Mouse (Mus musculus): ENCODE results near the gene Cacna1c. TPM values are rescaled to one million over a fixed set of nuclear protein-coding genes. Genes with fewer than 3 reads are reported as not detected.
A peak's percentile ranks its signal among the peaks of the same experiment; 100 is the strongest.
"Not testable (repeated sequence)": the region's sequence is repeated elsewhere in the genome, so short reads cannot be mapped to it uniquely, and the experiment has no call there.

Cacna1c gene
- total RNA-seq, 2 experiments from 2014 or later = 2.1 to 2.7 TPM

DNA sequence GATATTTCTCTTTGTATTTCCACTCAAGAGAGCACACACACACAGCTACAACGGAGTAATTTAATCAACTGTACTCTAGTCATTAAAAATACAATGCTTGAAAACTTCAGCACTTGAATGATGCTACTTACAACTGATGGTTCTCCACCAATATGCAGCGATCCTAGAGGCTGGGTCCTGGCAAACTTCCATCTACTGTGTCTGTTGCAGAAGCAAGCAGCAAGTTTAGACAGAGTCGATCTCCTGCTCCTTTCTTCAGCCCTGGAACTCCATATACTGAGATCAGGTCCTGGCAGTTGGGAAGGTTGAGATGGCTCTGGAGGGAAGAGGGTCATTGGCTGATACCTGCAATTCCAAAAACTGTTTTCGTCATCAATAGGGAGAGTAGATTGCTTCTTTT is 617.5 kb downstream of the Cacna1c start:
- not testable (repeated sequence) for DNase-seq

DNA sequence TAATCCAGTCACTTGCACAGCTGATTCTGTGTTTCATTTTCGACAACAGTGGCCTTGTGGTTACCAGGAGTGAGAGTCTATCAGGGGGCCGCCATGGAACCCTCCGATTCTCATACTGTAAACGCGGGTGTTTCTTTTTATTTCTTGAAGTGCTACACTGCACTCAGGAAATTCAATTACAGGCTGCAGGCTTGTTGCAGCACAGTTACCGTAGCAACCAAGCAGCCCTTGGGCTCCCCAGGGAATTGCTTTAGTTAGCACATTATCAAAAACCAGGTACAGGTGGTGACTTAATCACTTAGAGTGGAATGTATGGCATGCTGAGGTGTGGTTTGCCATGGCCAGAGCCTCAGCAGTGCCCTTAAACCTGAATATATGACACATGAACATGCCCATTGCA is 621.9 kb downstream of the Cacna1c start:
- no peak for DNase-seq

GRCm38 (mm10) chr6:118567816-118568215 is 628.4 kb downstream of the Cacna1c start:
- no peak for DNase-seq

GRCm38 (mm10) chr6:118561745-118562609 is 634.2 kb downstream of the Cacna1c start, which contains the start of gene Ankrd26:
Gene Ankrd26 (minus strand): TSS chr6:118562226.
- DNase-seq = peak; percentile 90

GRCm38 (mm10) chr6:118561225-118561624 is 635.0 kb downstream of the Cacna1c start:
- no peak for DNase-seq

- DNase-seq = no peak
These were observed 657.6 kb downstream of the Cacna1c start for GRCm38 (mm10) chr6:118538627-118539026.

Other genes starting within 250 kb of the Cacna1c start
- gene Dcp1b, start 21.2 kb downstream of the Cacna1c start, total RNA-seq (2021) = 1 to 10 TPM; 3.9 to 4.2 TPM
- gene Cacna2d4, start 40.1 kb upstream of the Cacna1c start, total RNA-seq (2021) = 1 to 10 TPM; 1.5 to 2.3 TPM
- 1 to 10 TPM in 1 of 2 experiments, under 1 TPM in 1; 0.15 to 3.1 TPM for gene Lrtm2, start 134.3 kb upstream of the Cacna1c start, total RNA-seq (2021)
- gene Adipor2, start 221.3 kb upstream of the Cacna1c start, total RNA-seq (2021) = 10 to 100 TPM; 68.2 to 84.8 TPM

Measured in gastrocnemius, postnatal 25 days (tissue).